Mouse (Mus musculus) myocyte (in vitro differentiated cells): ENCODE results near the gene Cmbl.
"Not testable (repeated sequence)": the region's sequence is repeated elsewhere in the genome, so short reads cannot be mapped to it uniquely, and the experiment has no call there.

ENCODE experiments used
- CEBPB ChIP-seq: IDR thresholded peaks from 2 replicates; pipeline ENCODE4 v1.6.1; 2011; ENCODE audit warnings: mild to moderate bottlenecking, moderate library complexity; ENCODE audit not compliant: poor library complexity, insufficient read depth, severe bottlenecking
- MAX ChIP-seq: IDR thresholded peaks from one replicate; pipeline ENCODE4 v1.6.1; 2011; ENCODE audit warnings: low read depth, mild to moderate bottlenecking, control low read depth
- POLR2A ChIP-seq: IDR thresholded peaks from one replicate; pipeline ENCODE4 v1.6.1; 2011; ENCODE audit warnings: low read depth, mild to moderate bottlenecking, control low read depth, moderate library complexity; ENCODE audit not compliant: insufficient read length

DNA sequence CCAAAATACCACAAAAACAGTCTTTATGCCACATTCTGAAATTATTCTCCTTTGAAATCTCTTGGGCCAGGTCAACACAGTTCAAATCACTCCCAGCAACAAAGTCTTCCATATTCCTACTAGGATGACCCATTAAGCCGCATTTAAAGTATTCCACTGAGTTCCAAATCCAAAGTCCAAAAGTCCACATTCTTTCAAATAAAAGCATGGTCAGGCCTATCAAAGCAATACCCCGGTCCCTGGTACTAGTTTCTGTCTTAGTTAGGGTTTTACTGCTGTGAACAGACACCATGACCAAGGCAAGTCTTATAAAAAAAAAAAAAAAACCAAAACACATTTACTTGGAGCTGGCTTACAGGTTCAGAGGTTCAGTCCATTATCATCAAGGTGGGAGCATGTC is 15.9 kb downstream of the Cmbl start:
- TF ChIP-seq MAX, POLR2A, CEBPB: not testable (repeated sequence)
